Mouse (Mus musculus) layer of hippocampus, postnatal 36 days (tissue): ENCODE measurements around the gene Hivep3. TPM values are rescaled to one million over a fixed set of nuclear protein-coding genes. Genes with fewer than 3 reads are reported as not detected.

ENCODE experiments used
- DNase-seq, 2 experiments: peaks; one replicate each; pipeline ENCODE4 v3.0.0; 2022
- total RNA-seq, 2 experiments: library from RNA; stranded (reverse); gene quantifications; 2 replicates each; pipeline ENCODE4 v1.2.3; 2021

The Hivep3 gene
- total RNA-seq, 2 experiments from 2014 or later: 49.0 to 52.0 TPM

GRCm38 (mm10) chr4:119950181-119950580, 216.6 kb downstream of the Hivep3 start:
- no peak for DNase-seq

- DNase-seq: no peak
Observed at GRCm38 (mm10) chr4:119951081-119951480, 217.5 kb downstream of the Hivep3 start.

GRCm38 (mm10) chr4:119955008-119955407, 221.4 kb downstream of the Hivep3 start:
- DNase-seq: no peak

- DNase-seq: no peak
Observed at GRCm38 (mm10) chr4:119957970-119958369, 224.4 kb downstream of the Hivep3 start.

DNA sequence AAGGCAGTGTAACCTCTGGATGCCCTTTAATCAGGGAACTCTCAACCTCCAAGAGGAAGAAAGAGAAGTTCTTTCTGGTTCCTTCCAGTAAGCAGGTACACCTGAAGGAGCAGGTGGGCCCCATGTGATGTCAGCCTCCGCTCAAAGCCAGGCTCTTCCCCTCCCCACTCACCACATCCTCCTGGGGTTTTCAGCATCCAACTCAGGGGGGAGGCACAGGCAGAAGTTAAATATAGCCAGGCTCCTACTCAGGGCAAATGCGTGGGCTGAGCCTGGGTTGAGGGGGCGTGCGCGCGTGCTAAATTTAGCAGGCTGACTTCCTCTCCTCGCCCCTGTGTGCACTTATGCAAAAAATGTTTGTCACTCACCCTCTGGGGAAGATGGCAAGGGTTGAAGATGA, 225.7 kb downstream of the Hivep3 start:
- DNase-seq: no peak

- no peak for DNase-seq
Observed at GRCm38 (mm10) chr4:119959873-119960272, 226.3 kb downstream of the Hivep3 start.

DNA sequence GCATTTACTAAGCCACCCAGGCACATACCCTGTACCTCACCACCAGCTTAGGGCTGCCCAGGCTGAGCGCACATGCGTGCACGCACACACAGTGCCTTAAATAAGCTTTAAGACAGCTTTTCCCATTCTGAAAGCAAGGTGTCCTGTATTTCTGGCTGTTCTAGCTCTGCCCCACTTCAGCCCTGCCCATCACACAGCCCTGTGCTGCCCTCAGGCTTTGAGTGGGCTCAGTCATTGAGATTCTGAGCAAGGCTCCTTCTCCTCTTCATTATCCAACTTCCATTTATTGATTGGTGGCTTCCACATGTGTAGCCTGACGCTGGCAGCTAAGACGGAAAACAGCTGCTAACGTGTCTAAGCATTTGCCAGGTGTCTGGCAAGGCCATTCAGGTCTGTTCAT, 226.9 kb downstream of the Hivep3 start:
- no peak for DNase-seq

DNA sequence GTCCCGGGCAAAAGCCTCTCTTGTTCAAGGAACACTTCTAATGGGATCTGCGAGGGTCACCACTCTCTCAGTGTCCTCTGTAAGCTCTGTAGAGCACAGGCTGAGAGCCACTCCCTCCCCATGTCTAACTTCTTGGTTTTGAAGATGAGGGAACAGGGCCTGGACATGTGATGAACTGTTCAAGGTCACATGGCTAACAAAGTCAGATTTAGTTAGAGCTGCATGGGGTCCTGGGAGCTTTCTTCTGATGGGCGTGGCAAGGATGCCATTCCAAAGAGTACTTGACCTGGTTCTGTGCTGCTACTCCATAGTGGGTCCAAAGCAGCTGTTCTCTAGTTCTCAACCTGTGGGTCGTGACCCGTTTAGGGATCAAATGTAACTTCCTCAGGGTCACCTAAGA, 227.6 kb downstream of the Hivep3 start:
- no peak for DNase-seq

- no peak for DNase-seq
Observed at GRCm38 (mm10) chr4:119962066-119962465, 228.5 kb downstream of the Hivep3 start.

DNA sequence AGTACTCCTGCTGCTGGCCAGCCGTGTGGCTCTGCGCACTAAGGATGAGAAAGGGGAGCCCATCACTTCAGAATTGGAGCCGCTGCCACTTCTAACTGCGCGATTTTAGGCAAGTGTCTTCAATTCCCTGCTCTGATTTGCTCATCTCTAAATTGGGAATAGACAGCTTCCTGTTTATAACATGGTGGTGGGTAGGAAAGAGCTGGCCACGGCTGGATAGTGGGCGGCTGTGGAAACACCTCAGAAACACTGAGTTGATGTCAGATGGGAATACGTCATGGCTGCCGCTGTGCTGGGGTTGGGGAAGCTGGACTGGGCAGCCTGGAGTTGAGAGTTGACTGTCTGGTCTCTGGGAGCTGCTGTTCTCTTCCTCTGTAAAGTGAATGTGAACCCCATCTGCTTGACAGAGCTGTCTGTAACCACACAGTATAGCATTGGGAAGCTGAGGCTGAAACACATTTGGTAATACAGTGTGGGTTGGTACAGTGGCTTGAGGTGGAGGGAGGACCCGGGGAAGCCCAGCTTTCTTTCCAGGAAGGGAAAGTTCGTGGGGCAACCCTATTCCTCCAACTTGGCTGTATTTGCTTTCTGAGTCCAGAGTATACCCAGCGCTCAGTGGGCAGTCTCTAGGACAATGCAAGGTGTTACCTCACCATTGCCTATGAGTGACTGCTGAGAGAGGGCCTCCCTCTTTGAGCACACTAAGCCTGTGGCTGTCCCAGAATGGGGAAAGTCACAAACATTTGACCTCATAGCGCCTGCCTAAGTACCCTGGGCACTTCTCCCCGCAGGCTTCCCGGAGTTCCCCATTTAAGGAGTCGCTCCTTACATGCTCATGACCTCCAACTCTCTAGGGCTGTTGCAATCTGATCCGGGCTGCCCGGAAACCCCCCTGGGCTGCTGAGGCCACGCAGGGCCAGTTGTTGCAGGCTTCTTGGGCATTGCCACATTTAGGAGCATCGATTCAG, 232.8 kb downstream of the Hivep3 start:
- DNase-seq: peak in 1 of 2 experiments; percentile 43

DNA sequence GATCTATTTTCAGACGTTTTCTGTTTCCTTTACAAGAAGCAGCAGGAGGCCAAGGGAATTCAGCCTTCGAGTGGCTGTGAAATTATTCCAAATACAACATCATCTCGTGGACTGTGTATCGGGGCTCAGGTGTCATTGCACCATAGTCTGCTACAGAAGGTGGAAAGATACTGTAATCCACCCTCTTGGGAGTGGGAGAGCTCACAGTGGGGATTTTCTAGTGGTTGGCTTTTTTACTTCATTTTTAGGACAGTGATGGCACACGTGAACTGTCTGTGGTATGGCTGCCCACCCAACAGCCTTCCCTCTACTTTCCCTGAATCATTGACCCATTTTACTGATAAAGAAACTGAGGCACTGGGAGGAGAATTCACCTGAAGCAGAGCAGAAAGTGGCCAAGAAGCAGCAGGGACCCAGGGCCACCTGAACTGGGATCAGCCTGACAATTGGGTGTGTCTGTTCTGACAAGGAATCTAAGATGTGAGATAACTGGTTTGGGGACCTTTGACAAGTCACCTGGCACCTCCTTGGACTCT, 233.6 kb downstream of the Hivep3 start:
- DNase-seq: no peak

- no peak for DNase-seq
Observed at GRCm38 (mm10) chr4:119967636-119968035, 234.1 kb downstream of the Hivep3 start.

DNA sequence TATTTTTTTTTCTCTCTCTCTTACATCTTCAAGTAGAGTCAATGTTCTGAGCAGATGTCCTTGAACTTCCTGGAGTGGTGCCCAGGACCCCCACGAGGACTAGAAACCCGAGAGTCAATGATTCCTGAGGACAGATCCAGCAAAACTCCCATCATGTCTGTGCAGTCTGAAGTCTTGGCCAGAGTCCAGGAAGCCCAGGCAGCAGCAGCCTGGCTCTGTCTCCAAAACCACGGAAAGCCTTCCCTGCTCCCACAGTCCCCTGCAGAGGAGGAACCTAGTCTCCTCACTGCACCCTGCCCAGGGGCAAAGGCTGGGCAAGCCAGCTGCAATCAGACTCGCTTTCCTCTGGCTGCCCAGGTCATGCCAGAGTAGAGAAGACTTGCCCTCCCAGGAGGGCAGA, 234.5 kb downstream of the Hivep3 start:
- DNase-seq: no peak

DNA sequence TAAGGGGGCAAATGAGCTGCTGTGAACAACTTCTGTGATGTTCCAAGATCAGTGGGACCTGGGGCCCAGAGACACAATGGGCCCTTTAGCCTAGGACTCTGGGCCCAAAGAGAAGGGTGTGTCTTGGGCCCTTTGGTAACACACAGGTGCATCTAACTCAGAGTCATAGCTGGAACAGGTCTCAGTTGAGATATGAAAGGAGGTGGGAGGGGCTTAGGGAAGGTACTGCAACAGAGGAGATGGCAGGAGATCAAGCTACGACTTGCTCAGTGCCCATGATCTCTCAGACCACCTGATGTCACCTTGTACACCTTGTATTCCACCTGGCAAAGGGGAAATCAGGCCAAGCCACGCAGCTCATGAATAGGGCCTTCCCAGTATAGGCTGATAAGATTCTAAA, 235.3 kb downstream of the Hivep3 start:
- DNase-seq: no peak

- DNase-seq: peak; percentile 67 to 78
Observed at GRCm38 (mm10) chr4:119970166-119970565, 236.6 kb downstream of the Hivep3 start.

DNA sequence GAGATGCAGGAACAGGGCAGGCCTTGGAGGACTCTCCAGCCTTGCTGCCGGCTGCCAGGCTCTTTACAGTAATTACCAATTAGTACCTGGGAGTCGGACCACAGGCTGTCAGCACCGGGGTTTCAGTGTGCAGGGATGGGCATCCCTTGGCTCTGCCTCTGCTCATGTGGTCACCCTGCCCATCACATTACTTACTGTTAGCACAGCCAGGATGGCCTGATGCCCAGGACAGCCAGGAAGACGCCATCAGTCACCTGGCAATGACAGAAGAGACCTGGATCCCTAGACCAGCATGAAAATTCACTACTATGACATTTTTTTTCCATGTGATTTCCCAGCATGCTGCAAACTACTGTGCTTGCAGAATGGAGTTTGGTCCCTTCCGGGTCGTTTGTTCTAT, 238.8 kb downstream of the Hivep3 start:
- no peak for DNase-seq

- DNase-seq: no peak
Observed at GRCm38 (mm10) chr4:119973729-119974605, 240.4 kb downstream of the Hivep3 start.

DNA sequence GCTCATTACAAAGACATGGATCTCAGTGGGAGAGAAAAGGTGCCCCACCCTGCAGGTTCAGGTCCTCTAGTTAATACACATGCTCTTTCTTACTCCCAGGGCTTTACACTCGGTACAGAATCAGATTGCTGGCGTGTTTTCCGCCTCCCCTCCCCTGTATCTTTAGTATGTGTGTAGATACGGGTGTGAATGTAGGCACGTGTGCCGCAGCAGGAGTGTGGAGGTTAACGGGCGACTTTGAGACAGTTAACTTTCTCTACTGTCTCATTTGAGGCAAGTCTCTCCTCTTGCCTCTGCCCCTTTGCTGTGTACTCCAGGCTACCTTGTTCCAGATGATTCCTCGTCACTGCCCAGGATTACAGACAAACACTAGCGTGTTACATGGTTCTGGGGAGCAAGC, 241.7 kb downstream of the Hivep3 start:
- no peak for DNase-seq

GRCm38 (mm10) chr4:119975822-119976221, 242.2 kb downstream of the Hivep3 start:
- DNase-seq: no peak

DNA sequence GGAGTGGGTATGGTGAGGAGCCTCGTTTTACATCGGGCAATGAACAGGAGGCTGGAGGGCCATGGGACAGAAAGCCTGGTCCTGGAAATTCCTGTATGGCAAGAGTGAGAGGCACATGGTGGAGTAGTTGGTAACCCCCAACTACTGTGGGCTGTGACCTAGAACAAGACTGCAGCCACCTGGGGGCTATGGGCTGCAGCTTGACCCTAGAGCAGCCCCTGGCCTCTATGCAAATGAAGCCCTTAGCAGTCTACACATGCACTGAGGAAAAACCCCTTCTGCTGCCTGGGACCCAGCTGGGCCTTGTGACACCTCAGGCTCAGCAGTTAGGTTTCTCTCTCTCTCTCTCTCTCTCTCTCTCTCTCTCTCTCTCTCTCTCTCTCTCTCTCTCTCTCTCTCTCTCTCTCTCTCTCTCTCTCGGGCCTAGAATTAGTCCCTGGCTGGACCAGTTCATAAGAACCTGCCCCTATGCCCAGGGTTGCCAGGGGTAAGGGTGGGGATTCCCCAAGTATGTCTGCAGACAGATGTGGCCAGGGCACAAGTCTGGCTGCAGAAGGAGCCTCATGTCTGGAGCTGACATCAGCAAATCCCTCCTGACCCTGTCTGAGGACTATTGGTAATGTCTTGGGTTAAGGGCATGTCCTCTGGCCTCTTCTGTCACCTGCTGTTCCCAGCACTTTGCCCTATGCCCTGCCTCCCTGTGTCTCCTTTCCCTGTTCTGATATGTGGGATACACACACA, 243.0 kb downstream of the Hivep3 start:
- no peak for DNase-seq

DNA sequence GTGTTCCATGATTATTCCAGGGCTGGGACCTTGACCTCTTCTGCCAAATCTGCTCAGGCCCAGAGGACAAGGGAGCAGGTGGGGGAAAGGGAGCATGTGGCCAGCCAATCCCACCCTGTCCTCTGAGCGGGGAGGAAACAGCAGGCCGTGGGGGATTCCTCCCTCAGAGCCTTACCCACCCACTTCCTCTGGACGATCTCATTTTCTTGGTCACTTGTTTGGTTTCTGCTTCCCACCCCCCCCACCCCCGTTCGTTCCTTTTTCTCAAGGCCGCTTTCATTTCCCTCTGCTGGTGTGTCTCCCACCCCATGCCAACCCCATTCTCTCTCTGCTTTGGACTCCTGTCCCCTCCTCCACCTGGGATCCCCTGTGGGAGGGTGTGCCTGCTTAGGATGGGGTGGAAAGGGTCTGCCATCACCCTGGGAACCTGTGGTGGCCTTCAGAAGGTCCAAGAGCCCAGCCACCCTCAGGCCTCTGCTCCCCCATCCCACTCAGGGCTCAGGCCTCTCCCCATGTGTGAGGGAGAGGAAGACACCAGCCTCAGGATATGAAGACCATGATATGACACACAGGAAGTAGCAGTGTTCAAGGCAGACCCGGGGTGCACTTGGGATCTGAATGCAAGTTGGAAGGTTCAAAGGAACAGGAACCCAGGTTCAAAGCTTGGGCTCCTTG, 244.4 kb downstream of the Hivep3 start:
- DNase-seq: no peak
